In the genomic region with DNA sequence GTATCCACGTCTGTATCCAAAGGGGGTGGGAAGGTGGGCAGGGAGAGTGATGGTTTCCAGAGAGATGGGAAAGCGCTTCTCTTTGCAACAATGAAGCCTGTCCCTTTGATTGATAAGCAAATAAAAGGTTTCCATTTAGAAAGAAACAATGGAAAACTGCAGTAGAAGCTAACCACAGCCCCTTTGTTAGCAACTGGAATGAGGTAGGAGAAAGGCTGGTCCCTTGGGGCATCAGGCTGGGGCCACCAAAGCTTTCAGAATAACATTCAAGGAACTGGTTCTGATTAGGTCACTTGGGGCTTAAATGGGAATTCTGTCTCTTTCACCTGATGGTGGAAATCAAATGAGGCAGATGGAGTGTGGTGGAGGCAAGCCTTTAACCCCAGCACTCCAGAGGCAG, we compare ENCODE assay signal across 23 mouse cellular contexts.
DNase-seq lines count a peak whose midpoint lies in the region; ATAC-seq and TF ChIP-seq lines count a peak whose summit lies in the region.
"Had no signal": no experiment of that assay in that cellular context is flagged by ENCODE, and none has a peak within 500 bp of the region (broad histone marks: within the 10 kb centered on the region; RNA-seq: fewer than 3 reads in every experiment).

No protein-coding gene starts in this region.

- H3K9me3 ChIP-seq in hindbrain, embryonic 11.5 days (ENCODE audit: control insufficient read depth, low read length) = no peaks in the 10 kb centered on the region
- H3K9me3 ChIP-seq in hindbrain, embryonic 16.5 days (ENCODE audit: control insufficient read depth, low read length) = no peaks in the 10 kb centered on the region
- H3K9me3 ChIP-seq: embryonic facial prominence, embryonic 12.5 days; heart, embryonic 15.5 days had no signal

- peak; percentile 54 for DNase-seq in hindbrain, embryonic 11.5 days (ENCODE audit: low spot score)
- no peak for DNase-seq in left cerebral cortex, adult 2 months (ENCODE audit: extremely low spot score in 1 of 2, low spot score in 2 of 2)
- DNase-seq in left cerebral cortex, postnatal 36 days (ENCODE audit: low spot score in 2 of 2) = no peak
- peak; percentile 15 for DNase-seq in embryo, embryonic 11 days
- no peak for DNase-seq in adrenal gland, adult 2 months
- DNase-seq: adrenal gland, postnatal 25 days; cerebellum, adult 11-12 months; cerebellum, adult 9-10 months; cerebellum, postnatal 25 days; forebrain, postnatal 0 days; gastrocnemius, postnatal 14 days; heart, adult 2 months; heart, postnatal 14 days had no signal

- H3K36me3 ChIP-seq in hindbrain, embryonic 11.5 days (ENCODE audit: control insufficient read depth, insufficient read depth, low read length) = no peaks in the 10 kb centered on the region
- no peaks in the 10 kb centered on the region for H3K36me3 ChIP-seq in hindbrain, embryonic 16.5 days (ENCODE audit: control insufficient read depth, insufficient read depth, low read length)
- H3K36me3 ChIP-seq: embryonic facial prominence, embryonic 12.5 days; forebrain, embryonic 12.5 days; heart, embryonic 15.5 days had no signal

- WGBS in hindbrain, embryonic 11.5 days = 19% methylated on average over 2 of the region's 2 CpGs
- WGBS in hindbrain, embryonic 16.5 days = 23% methylated on average over 2 of the region's 2 CpGs

- peak; percentile 53; the same call in 1 of the 2 replicates for ATAC-seq in hindbrain, embryonic 11.5 days (ENCODE audit: low FRiP score)
- ATAC-seq in hindbrain, embryonic 16.5 days = no peak
- no peak for ATAC-seq in megakaryocyte progenitor cell, adult 5-6 weeks (replicated peaks; ENCODE audit: poor library complexity)
- ATAC-seq: activated CD4-positive, CD25-positive, alpha-beta regulatory T cell, adult 4 months; forebrain, postnatal 0 days; intestine, embryonic 16.5 days; Patski had no signal

- 0 out of 2 replicates have a peak, but pooled peaks cover 2% of the 10 kb centered on the region for H3K4me1 ChIP-seq in hindbrain, embryonic 11.5 days (replicated peaks; ENCODE audit: control insufficient read depth, insufficient read depth, low read length)
- no peaks in the 10 kb centered on the region for H3K4me1 ChIP-seq in hindbrain, embryonic 16.5 days (ENCODE audit: control insufficient read depth, insufficient read depth, low read depth, low read length)
- H3K4me1 ChIP-seq: embryonic facial prominence, embryonic 12.5 days; heart, embryonic 15.5 days had no signal

- H3K27me3 ChIP-seq in hindbrain, embryonic 11.5 days (ENCODE audit: control insufficient read depth, insufficient read depth, low read length) = no peaks in the 10 kb centered on the region
- H3K27me3 ChIP-seq in hindbrain, embryonic 16.5 days (replicated peaks; ENCODE audit: control insufficient read depth, insufficient read depth, low read length) = no peaks in the 10 kb centered on the region
- H3K27me3 ChIP-seq: CH12.LX; embryonic facial prominence, embryonic 12.5 days; forebrain, embryonic 12.5 days; heart, embryonic 15.5 days; Patski had no signal

- no peak overlapping the region for H3K4me3 ChIP-seq in hindbrain, embryonic 11.5 days (ENCODE audit: low read depth, low read length)
- H3K4me3 ChIP-seq in hindbrain, embryonic 16.5 days (ENCODE audit: low read length) = no peak overlapping the region
- H3K4me3 ChIP-seq in left cerebral cortex, adult 2 months = no peak overlapping the region
- H3K4me3 ChIP-seq: embryonic facial prominence, embryonic 12.5 days; forebrain, embryonic 12.5 days; heart, adult 2 months; heart, embryonic 15.5 days had no signal

- intact Hi-C loops in left cerebral cortex, adult 2 months (cut with DNase I) = no loop called here
- intact Hi-C loops in left cerebral cortex, postnatal 36 days (cut with DNase I) = loop anchor here (10.0 kb wide), 1 partner anchor 115 kb away; the partner anchor contains the start of gene Tmem132b

- H3K9ac ChIP-seq in hindbrain, embryonic 11.5 days (ENCODE audit: low read depth, low read length) = no peak overlapping the region
- no peak overlapping the region for H3K9ac ChIP-seq in hindbrain, embryonic 16.5 days (ENCODE audit: low read depth, low read length)
- H3K9ac ChIP-seq: embryonic facial prominence, embryonic 12.5 days; forebrain, embryonic 12.5 days; forebrain, postnatal 0 days; heart, embryonic 15.5 days had no signal

- H3K27ac ChIP-seq in hindbrain, embryonic 11.5 days (ENCODE audit: low read depth, low read length) = no peak overlapping the region
- H3K27ac ChIP-seq in hindbrain, embryonic 16.5 days (ENCODE audit: low read depth, low read length) = no peak overlapping the region
- peak overlapping the region; percentile 5; the same call in 1 of the 2 replicates for H3K27ac ChIP-seq in left cerebral cortex, adult 2 months
- H3K27ac ChIP-seq: embryonic facial prominence, embryonic 12.5 days; forebrain, embryonic 12.5 days; heart, adult 2 months; heart, embryonic 15.5 days had no signal

- no peak for TF ChIP-seq CTCF in left cerebral cortex, adult 2 months (IDR thresholded peaks at IDR 0.05)

- no peak overlapping the region for H3K4me2 ChIP-seq in hindbrain, embryonic 11.5 days (replicated peaks; ENCODE audit: low read depth, low read length)
- H3K4me2 ChIP-seq in hindbrain, embryonic 16.5 days (ENCODE audit: low read length) = no peak overlapping the region
- H3K4me2 ChIP-seq: embryonic facial prominence, embryonic 12.5 days; forebrain, embryonic 12.5 days; heart, embryonic 11.5 days; heart, embryonic 15.5 days had no signal

Comparison
In these comparisons a context has a peak if more than half of its experiments do, and no peak if none do; other contexts are left out.
1. DNase-seq: peak in hindbrain, embryonic 11.5 days (single experiment) and embryo, embryonic 11 days (single experiment); none in left cerebral cortex, adult 2 months (0 of 2), left cerebral cortex, postnatal 36 days (0 of 2) and adrenal gland, adult 2 months (single experiment).